Mouse (Mus musculus) c-Kit-positive CD71-negative TER-119-negative erythroid progenitor cells, embryonic 14.5 days (primary cell): ENCODE measurements around the gene Asb5.
"Not testable (repeated sequence)": the region's sequence is repeated elsewhere in the genome, so short reads cannot be mapped to it uniquely, and the experiment has no call there.

Experiments used
- DNase-seq: peaks from one replicate; pipeline ENCODE4 v3.0.0-alpha.2; 2013; ENCODE audit warnings: low read depth

The Asb5 gene

DNA sequence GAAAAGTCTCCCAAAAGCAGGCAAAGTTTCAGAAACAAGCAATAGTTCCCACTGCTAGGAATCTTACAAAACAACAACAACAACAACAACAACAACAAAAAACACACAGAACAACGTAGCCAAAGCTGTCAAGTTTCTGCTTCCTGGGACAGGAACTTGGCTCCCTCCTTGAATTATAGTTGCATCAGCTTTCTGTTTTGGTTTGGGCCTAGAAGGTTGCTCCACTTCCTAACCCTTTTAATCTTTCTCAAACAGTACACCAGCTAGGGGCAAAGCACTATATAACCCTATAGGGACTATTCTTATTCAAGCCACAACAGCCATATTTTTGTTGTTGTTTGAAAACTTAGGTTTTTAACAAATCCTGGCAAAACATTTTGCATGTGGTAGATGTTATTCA is 12.0 kb downstream of the Asb5 start:
- DNase-seq: no peak

DNA sequence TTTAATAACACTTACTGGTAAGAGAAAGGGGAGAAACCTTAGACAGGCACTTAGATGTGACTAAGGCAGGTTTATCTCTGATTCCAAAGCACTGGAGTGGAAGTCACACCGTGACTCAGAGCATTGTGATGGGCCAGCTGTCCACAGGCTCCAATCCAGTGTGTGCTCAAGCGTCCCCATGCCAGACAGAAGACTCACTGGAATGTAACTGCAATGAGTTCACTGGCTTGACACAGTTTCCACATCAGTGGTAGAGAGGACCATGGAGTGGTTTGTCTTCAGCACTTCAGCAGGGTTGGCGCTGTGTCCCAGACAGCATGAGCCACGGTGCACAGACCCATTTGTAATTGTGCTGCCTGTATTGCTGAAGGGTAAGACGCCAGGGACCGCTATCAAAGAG is 19.0 kb downstream of the Asb5 start:
- DNase-seq: no peak

DNA sequence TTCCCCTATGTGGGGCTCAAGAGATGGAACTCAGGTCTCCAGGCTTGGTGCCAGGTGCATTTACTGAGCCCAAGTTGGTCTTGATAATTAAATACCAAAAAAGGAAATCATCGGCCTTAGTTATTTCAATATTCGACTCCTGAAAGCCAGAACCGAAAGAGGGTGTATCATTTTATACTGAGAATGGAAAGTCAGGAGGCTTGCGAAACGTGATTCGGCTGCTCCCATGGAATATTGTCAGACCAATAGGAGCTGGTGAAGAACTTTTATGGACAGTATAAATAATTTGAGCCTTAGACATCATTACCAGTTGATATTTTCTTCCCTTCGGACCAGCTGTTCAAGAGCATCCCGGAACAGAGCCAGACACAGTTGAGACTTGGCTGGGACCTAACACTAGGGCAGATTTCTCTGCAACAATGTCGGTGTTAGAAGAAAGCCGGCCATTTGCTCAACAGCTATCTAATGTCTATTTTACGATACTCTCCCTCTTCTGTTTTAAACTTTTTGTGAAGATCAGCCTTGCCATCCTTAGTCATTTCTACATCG is 20.7 kb downstream of the Asb5 start:
- DNase-seq: no peak

DNA sequence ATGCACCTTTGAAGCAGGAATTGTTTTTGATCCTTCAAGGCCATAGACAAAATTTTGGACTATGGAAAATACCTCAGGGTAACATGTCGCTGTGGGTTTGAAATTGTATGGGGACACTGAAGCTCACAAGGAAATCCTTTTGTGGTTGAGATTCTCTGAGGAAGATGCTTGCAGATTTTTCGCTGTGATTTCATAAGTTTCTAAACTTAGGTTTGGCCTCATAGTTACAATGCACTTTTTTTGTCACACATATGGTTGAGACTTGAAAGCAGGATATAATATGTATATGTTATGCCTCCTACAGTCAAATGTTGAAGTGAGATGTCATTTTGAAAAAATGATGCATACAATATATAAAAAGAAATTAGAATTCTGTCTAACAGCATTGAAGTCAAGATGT is 25.5 kb downstream of the Asb5 start:
- DNase-seq: no peak

DNA sequence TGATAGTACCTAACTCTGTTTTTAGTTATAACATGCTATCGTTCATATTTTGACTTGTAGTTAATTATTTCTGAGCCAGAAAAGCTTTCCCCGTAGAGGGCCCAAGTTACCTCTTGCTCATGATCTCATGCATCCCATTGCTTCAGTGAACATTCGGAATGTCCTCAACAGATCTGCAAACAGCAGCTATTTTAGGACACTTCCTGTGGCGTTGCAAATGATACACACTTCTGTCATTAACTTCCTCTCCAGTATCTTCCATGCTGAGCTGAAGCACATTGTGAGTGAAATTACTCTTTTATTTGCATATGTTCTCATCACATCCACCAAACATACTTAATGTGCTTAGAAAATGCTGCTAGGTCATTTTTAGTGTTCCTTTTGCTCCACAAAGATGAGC is 32.8 kb downstream of the Asb5 start:
- DNase-seq: no peak

DNA sequence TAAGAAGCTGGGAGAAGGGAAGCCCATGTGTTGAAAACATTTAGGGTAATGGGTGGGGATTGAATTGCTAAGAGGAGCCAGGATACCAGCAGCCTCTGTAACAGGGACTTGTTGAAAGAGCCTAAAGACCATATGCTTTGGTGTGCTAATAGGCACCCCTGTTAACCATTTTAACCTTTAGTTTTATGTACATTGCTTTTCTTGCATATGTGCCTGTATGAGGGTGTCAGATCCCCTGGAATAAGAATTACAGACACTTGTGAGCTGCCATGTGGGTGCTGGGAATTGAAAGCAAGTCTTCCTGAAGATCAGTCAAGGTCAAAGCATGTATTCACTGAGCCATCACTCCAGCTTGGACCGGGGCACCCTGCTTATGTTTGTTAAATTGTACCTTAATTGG is 35.8 kb downstream of the Asb5 start:
- DNase-seq: no peak

DNA sequence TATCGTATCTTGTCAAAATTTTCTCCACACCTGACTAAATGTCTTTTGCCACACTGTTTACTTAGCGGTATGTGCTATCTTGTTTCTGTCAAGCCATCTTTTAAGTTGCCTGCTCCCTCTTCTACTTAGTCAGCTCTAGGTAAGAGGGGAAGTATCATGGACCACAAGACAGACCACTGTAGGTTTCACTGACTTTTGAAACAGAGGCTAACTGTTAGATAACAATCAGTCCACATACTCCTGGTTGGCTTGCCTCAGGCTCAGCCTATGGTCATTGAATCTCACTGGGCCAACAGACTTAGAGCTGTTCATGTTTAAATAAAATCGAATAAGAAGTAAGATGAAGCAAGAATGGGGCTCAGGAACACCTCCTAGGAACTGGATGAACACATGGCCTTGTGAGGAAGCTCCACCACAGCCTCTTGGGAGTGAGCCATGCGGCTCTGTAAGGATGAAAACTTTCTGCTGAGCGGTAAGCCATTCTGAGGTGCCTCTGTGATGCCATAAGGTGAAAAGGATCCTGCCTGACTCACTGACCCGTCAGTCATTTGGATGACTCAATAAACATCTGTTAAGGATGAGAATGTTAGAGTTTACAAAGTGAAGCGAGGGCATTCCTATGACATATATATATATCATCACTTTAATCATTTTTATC is 36.4 kb downstream of the Asb5 start:
- DNase-seq: no peak

DNA sequence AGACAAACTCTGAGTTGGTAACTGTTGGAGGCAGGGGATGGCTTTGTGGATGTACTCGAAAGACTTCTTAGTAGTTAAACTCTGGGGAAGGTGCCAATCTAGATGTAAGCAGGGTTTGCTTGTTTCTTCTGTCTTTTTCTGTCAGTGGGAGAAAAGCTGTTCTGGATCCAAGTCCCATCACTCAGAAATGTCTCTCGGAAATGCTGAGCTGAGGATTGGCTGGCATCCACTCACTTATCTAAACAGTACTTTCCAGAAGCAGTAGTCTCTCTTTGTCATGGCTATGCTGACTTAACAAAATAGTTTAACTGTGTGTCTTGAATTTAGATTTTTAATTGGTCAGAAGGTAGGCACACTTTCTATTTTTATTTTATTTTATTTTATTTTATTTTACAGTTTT is 37.8 kb downstream of the Asb5 start:
- no peak for DNase-seq

DNA sequence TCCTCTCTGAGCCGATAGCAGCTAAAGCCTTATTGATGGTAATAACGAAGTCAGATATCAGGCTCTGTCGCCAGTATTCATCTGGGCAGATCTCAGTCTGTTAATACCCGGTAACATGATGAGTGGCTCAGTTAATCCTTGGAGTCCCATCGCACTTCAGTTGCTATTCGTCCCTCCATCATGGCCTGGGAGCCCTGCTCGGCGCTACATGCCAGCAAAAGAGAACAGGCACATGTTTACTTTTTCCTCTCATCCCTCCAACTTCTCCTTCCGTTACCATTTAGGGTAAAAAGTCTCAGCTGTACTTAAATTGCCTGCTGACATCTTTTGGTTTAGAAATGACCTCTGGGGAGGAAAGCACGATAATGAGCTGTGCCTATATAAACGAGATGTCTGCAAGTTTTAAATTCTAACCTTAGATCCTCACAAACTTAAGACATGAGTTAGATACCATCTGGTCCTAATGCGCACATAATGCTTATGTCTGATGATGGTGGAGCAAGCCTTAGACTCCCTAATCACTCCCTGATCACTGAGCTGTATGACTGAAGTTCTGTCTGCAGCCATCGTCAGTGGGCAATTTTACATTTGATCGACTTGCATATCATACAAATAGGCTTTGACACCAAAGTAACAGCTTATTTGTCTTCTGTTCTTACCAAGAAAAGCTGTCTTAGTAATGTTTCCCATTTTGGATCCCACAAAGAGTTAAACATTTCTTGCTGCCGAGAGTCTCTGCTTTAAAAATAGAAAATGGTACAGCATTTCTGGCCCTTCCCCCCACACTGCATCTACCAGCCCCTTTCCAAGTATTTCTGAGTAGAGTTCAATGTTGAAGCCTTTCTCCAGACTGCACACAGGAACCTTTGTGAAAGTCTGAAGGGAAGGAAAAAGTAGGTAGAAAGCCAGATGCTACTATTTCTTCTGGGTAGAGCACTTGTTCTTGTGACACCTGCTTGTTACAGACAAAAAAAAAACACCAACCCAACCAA is 41.5 kb downstream of the Asb5 start:
- DNase-seq: no peak

DNA sequence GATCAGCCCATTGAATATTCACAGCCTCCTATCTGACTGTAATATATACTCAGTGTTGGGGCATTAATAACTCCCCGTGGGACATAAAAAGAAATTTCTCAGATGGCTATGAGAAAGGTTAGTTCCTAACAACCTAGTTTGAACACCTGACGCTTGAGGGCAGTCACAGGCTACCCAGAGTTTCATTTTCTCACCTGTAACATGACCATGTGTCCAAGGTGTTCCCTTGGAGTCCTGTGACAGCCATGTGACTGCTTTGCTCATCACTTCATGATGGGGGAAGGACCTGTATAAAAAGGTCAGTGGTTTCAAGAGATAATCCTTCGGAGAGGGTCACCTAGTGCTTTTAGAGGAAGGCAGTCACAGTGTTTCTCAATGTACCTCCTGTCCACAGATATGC is 52.1 kb downstream of the Asb5 start:
- no peak for DNase-seq

DNA sequence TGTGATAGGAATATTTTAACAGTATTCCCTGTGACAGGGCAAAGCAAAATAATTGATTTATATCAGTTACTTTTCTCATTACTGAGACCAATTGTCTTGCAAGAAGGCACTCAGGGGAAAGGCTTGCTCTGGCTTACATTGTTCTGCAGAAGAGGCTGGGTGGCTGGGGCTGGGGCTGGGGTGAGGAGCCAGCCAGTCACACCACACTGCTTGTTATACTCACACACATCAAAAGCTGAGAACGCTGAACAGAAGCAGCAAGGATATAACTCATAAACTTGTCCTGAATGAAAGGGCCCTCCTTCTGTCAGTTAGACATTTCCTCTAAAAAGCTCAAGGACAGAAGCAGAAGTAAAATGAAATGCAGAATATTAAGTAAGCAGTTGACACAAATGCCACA is 53.5 kb downstream of the Asb5 start:
- no peak for DNase-seq

DNA sequence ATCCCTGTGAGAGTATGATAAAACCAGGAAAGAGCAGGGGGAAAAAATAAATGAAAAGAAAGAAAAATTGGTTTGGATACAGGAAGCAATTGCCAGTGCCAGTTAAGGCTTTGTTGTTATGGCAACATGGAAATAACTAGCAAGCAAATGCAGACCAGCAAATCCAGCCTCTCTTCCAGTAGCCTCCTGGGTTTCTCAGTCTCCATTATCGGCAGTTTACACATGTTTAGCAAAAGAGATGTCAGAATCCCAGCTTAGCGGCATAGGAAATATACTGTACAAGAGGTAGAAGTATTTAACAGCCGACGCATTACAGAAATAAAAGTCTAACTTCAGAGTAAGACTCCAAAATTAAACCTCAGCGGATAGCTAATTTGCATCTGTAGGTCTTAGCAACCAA is 65.3 kb downstream of the Asb5 start:
- no peak for DNase-seq

DNA sequence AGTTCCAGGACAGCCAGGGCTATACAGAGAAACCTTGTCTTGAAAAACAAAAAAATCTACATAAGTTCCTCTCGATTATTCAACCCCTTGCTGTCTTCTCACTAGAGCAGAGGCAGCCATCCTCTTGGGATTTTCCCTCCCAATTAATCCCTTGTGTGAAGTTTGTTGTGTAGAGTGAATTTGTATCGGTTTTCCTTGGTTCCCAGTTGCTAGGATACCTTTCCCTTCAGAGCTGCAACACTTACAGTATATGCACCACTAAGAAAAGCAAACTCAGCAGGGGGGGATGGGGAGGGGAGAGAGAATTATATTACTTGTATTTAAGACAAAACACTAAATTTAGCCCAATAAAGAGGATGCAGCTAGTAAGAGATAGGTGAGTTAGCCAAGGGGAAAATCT is 66.7 kb downstream of the Asb5 start:
- no peak for DNase-seq

DNA sequence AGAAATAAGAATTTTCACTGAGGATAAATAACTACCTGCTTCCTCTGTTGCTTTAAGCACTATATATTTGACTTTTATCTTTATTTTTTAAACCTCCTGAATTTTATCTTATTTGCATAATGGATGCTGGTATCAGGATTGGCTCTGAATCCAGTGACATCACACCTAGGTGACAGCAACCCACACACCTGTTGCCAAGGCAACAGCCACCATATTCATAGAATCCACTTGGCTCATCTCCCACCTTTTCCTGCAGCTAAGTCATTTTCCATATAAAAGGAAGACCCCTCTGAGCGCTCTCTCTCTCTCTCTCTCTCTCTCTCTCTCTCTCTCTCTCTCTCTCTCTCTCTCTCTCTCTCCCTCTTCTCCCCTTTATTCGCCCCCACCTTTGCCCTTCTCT is 67.6 kb downstream of the Asb5 start:
- no peak for DNase-seq

DNA sequence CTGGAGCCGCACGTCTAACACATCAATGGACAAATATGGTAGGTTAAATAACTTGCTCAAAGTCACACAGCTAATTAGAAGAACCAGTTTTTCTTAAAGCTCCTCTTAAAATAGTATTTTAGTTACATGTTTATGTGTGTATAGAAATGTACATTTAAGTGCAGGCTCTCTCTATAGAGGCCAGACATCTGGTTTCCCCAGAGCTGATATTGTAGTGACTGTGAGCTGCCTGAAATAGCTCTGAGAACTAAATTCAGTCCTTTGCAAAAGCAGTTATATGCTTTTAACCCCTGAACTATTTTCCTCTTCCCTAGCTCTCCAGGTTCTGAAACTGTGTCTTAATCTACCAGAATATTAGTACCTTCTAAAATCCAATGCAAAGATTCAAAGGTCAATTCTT is 68.0 kb downstream of the Asb5 start:
- no peak for DNase-seq

DNA sequence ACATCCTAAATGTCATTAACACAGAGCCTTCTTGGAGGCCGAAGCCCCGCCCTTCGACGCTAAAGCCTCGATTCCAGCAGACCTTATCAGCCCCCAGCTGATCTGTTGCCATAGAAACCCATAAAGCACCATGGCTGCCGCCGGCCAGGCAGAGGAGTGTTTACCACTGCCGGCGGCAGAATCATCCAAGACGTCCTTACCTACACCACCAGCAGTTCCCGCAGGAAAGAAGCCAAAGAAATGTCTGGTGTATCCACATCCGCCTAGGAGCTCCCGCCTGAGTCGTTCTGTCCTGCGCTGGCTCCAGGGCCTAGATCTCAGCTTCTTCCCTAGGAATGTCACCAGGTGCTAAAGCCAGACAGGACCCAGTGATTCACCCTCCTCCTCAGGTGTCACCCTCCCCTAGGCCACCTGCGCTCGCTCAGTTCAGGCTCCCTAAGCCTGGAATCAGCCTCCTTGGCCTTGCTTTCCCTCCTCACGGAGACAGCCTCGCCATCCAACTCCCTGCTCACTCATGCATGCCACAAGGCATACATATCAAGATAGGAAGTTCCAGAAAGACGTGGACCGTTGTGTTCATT is 71.4 kb downstream of the Asb5 start, which contains the start of gene Spata4:
TSS of gene Spata4 (plus strand) at position 111 of the 581 bp plus-strand sequence.
- DNase-seq: peak; percentile 51

DNA sequence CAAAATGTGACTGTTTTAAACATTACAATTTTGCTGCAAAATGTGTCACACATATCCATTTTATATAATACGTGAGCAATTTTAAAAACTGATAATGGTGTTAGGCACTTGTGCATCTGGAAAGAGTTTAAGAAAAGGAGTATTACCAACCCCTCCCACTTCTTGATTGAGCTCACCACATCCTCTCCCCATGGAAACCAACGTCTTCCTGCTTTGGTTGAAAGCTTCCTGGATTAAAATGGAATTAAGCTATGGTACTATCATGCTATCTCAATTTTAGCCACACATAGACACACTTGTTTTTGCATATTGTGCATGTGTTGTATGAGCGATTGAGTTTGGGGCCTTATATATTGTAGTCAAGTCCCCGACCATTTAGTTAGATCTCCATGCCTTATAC is 74.1 kb downstream of the Asb5 start:
- no peak for DNase-seq

DNA sequence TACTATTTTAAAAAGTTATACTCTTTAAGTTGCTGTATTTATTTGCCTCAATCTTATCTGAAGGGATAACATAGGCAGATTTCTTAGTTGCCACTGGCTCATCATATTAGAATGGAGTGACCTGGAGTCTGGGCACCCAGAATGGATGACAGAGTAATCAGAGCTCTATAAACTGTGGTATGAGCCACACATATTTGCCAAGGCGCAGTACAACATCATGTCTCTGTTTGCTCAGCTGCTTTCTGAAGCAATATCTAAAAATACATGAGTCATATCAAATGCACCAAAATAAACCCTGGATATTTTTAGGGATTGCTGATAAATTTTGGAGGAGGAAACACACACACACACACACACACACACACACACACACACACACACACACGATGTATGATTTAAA is 80.0 kb downstream of the Asb5 start:
- DNase-seq: no peak

DNA sequence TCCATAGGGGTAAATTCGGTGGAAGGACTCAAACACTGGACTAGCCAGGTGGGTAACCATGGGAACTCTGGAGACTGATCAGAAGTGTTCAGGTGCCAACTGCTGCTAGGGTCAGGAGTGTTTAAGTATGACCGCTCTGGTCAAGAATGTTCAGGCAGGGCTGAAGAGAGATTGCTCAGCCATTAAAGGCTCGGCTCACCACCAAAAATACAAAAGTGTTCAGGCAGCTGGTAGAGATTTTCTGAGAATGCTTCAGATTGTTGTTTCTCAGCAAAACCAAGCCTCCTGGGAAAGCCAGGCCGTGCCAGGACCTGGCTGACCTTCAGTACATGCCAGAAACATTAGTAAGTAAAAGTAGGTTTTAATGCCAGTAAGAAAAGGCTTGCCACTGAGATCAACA is 80.9 kb downstream of the Asb5 start:
- DNase-seq: no peak

DNA sequence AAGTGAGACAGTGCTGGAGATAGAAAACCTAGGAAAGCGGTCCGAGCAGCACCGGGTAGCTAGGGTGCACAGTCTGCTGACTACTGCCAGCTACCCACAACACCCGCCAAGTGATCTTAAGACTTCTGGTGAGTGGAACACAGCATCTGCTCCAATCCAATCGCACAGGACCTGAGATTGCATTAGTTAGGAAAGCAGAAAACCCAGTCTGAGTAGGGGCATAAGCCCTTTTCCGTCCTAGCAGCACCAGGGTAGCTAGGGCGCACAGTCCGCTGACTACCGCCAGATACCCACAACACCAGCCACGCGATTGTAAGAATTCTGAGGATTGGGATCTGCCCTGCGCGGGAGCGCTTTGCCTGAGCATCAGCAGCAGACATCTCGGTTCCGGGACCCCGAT is 87.3 kb downstream of the Asb5 start:
- not testable (repeated sequence) for DNase-seq
